Mouse (Mus musculus): ENCODE data around the gene Neurog1. TPM values are rescaled to one million over a fixed set of nuclear protein-coding genes. Genes with fewer than 3 reads are reported as not detected.

Neurog1 gene
- polyA plus RNA-seq, 1 experiment from 2014 or later = 5.1 TPM

DNA sequence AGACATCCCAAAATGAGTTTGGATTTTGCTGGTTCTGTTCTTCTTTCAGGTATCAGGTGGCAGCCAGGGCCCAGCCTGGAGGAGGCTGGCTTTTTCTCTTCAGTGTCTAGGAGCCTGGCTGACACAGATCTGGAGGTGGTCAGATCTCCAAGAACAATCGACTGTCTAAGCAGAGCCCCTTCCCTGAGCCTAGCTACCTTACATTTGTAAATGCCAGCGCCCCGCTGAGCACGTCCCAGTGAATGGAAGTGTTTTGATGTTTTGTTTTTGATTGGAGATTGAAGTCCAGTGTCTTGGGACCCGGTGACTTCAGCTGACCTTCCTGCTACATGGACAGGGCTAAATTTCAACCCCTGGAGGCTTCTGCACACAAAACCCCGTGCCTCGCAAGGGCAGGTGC is 15.8 kb downstream of the Neurog1 start:
- Histone ChIP-seq H3K4me1 (no peaks in the 10 kb centered on the region), H3K36me3 (no peaks in the 10 kb centered on the region), H3K27ac (no peak overlapping the region), H3K27me3 (peaks cover 21% of the 10 kb centered on the region), H3K9ac (no peak overlapping the region), H3K4me3 (no peak overlapping the region), H3K4me2 (replicated peaks) (no peak overlapping the region), H3K9me3 (no peaks in the 10 kb centered on the region)
- WGBS = 8% methylated on average over 7 of the region's 7 CpGs
- no peak for ATAC-seq (ENCODE audit: insufficient number of reproducible peaks, insufficient read depth, low FRiP score, low TSS enrichment)

DNA sequence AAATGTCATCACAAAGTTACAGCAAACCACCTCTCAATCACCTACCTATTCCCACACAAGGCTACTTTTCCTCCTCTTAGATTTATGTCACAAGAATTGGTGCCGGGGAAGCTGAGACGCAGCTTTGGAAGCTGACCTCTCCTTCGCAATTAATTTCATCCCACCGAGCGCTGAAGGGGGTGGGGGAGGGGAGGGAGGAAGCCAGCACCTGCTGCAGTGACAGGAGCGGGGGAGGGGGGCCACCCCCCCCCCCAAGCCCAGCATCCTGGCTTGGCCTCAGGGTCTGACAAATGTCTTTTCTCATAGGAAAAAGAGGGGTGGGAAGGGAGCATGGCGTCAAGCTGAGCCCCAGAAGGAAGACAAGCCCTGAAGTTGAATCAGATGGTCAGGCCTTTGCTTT is 23.2 kb downstream of the Neurog1 start:
- no peak overlapping the region for H3K4me2 ChIP-seq (replicated peaks)
- peaks cover 48% of the 10 kb centered on the region for H3K27me3 ChIP-seq
- no peak overlapping the region for H3K9ac ChIP-seq
- no peak overlapping the region for H3K27ac ChIP-seq
- WGBS = 6% methylated on average over 7 of the region's 7 CpGs
- peaks cover 7% of the 10 kb centered on the region for H3K4me1 ChIP-seq
- H3K36me3 ChIP-seq = no peaks in the 10 kb centered on the region
- no peak for ATAC-seq (ENCODE audit: insufficient number of reproducible peaks, insufficient read depth, low FRiP score, low TSS enrichment)
- no peaks in the 10 kb centered on the region for H3K9me3 ChIP-seq
- H3K4me3 ChIP-seq = no peak overlapping the region

DNA sequence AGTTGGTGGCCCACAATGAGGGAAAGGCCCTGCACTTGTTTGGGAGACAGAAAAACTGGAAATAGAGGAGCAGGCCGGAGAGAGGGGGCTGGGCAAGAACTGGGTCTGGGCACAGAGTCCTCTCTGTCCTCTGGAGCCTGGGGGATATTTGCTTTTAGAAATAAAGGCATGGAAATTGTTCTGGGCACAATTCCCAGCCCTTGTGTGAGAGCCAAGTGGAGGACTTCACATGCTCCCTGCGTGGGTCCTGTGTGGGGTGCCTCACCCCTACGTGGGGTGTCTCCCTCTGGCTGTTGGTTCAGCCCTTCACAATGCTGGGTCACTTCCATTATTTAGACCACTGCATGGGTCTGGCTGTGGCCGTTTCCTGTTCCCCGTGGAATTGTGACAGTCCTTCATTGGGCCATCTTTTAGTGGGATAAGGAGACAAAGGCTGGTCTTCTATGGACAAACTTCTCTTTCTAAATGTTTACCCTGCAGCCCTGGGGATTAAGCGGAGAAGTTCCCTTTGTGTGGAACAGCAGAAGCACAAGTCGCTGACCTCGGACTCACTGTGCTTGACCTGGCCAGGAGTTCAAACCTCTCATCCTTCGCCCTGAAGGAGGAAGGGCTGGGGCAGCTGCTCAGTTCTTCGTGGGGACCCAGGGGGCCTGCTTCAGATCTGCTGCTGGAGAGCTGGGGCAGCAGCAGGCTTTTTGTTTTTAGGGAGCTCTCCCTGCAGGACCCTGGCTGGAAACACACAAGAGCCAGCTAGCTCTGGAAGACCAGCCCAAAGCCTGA is 25.6 kb downstream of the Neurog1 start:
- Histone ChIP-seq H3K36me3 (no peaks in the 10 kb centered on the region), H3K4me2 (replicated peaks) (no peak overlapping the region), H3K9me3 (no peaks in the 10 kb centered on the region), H3K27ac (no peak overlapping the region), H3K27me3 (peaks cover 69% of the 10 kb centered on the region), H3K9ac (no peak overlapping the region), H3K4me3 (no peak overlapping the region), H3K4me1 (peaks cover 27% of the 10 kb centered on the region)
- WGBS = 13% methylated on average over 10 of the region's 10 CpGs
- ATAC-seq (ENCODE audit: insufficient number of reproducible peaks, insufficient read depth, low FRiP score, low TSS enrichment) = no peak

DNA sequence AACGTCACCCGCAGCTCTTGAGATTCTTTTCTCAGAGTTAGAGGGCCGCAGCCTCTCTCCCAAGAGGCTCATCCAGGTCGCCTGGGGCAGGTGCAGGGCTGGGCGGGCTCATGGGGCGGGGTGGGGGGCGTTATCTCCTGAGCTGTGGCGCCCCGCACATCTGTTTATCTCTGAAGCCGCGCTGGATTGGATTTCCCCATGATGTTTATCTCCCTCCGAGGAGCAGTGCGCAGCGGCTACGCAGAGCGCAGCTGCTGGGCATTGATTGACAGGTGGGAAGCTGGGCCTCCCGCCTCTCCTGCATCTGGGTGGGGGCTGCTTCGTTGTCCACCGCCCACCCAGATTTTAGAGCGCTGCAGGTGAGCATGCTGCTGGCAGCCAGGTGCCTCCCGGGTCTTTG is 28.3 kb downstream of the Neurog1 start:
- Histone ChIP-seq H3K9me3 (no peaks in the 10 kb centered on the region), H3K4me2 (replicated peaks) (0 out of 2 replicates have a peak overlapping the region, but pooled peaks have one; percentile 7), H3K27me3 (peaks cover 71% of the 10 kb centered on the region), H3K36me3 (no peaks in the 10 kb centered on the region), H3K4me3 (no peak overlapping the region), H3K4me1 (peaks cover 24% of the 10 kb centered on the region), H3K27ac (0 out of 2 replicates have a peak overlapping the region, but pooled peaks have one; percentile 31), H3K9ac (no peak overlapping the region)
- no peak for ATAC-seq (ENCODE audit: insufficient number of reproducible peaks, insufficient read depth, low FRiP score, low TSS enrichment)
- 4% methylated on average over 21 of the region's 21 CpGs for WGBS

DNA sequence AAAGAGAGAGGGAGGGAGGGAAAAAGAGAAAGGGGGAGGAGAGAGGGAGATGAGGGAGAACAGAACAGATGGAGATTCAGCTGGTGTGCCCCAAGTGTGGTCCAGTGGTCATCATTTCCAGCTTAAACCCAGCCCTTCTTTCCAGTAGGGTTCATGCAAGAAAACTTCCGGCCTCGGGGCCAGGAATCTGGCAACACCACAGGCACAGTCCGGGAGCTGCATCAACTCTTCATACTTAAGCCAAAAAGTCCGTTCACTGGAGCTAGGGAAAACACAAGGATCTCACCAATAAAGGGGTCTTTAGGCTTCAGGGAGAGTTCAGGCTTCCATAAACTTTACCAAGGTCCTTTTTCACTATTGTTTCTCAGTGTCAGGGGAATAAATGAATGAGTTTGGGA is 29.1 kb downstream of the Neurog1 start:
- Histone ChIP-seq H3K9ac (no peak overlapping the region), H3K27ac (no peak overlapping the region), H3K27me3 (peaks cover 75% of the 10 kb centered on the region), H3K9me3 (no peaks in the 10 kb centered on the region), H3K36me3 (no peaks in the 10 kb centered on the region), H3K4me3 (no peak overlapping the region), H3K4me2 (replicated peaks) (no peak overlapping the region), H3K4me1 (peaks cover 23% of the 10 kb centered on the region)
- WGBS = 5% methylated on average over 4 of the region's 4 CpGs
- no peak for ATAC-seq (ENCODE audit: insufficient number of reproducible peaks, insufficient read depth, low FRiP score, low TSS enrichment)

DNA sequence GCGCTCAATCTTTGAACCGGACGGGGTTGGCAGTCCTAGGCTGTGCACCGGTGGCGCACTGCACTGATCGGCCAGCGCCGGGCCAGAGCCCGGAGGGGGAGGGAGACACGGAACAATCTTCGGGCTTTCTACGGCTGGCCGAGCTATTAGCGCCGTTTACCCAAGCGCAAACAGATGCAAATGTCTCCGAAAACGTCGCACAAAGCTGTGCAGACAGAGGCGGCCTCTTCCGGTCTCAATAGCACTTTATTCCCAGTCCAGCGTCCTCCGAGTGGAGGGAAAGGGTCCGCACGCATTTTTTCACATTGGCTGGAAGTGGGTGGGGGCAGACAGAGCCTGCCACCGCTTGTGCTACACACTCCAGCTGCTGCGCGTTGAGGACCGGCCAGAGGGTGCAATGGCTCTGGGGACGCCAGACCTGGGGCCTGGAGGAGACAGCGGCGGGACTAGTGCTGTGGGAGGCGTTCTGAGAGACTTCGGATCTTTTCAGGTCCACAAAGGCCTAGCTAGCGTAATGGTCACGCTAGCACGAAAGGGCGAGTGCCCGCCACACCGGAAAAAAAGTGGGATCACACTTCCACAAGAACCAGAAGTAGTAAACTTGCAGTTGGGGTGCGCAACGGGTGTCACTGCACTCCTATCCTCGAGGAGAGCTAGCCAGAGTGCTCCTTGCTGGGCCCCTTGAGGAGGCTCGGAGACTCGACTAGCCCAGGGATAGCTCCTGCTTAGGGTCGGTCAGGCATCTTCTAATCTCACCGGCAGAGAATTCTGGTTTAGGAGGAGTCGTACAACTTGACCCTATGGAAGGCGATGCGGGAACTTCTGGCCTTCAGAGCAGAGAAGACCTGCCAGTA is 29.7 kb downstream of the Neurog1 start:
- 2% methylated on average over 50 of the region's 50 CpGs for WGBS
- peak overlapping the region; percentile 92 for H3K4me2 ChIP-seq (replicated peaks)
- H3K36me3 ChIP-seq = no peaks in the 10 kb centered on the region
- H3K27me3 ChIP-seq = peaks cover 73% of the 10 kb centered on the region
- peak overlapping the region; percentile 43 for H3K4me3 ChIP-seq
- no peak overlapping the region for H3K27ac ChIP-seq
- H3K4me1 ChIP-seq = peaks cover 23% of the 10 kb centered on the region
- H3K9me3 ChIP-seq = no peaks in the 10 kb centered on the region
- H3K9ac ChIP-seq = peak overlapping the region; percentile 44; the same call in 1 of the 2 replicates
- no peak for ATAC-seq (ENCODE audit: insufficient number of reproducible peaks, insufficient read depth, low FRiP score, low TSS enrichment)

DNA sequence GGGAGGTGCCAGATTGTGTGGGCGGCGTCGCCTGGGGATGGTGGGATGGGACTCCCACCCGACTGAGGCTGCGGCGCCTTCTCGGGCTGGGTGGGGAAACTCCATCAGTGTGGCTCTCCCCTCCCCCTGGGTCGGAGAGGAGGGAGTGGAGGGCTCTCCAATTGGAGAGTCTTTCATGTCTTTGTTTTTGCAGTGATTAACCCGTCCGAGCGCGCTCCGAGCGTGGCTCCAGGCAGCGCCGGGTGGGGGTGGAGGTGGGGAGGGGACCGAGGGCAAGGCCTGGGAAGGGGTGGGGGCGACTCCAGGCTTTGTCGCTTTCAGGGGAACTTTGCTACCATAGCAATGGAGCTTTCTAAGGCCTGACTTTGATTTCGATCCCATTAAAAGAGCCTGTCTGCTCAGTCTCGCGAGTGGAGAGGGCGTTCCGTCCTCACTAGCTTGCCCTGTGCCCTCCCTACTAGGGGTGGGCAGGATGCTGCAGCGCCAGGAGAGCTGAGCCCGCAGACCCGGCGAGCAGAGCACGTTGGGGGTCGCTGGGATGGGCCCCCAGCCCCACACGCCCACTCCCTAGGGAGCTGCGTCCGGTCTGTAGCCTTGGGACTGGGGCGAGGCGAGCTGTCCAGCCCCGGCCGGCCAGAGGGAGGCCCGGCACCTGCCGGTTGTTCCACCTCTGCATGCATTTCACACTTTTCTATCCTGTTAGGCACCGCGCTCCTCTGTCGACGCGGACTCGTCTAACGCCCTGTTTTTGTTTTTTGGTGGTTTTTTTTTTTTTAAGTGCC is 30.6 kb downstream of the Neurog1 start:
- peak overlapping the region; percentile 50 for H3K9ac ChIP-seq
- H3K27ac ChIP-seq = peak overlapping the region; percentile 74
- no peaks in the 10 kb centered on the region for H3K36me3 ChIP-seq
- peaks cover 65% of the 10 kb centered on the region for H3K27me3 ChIP-seq
- H3K4me2 ChIP-seq (replicated peaks) = peak overlapping the region; percentile 92
- H3K4me1 ChIP-seq = peaks cover 23% of the 10 kb centered on the region
- WGBS = under 1% methylated on average over 46 of the region's 46 CpGs
- H3K4me3 ChIP-seq = peak overlapping the region; percentile 43
- no peaks in the 10 kb centered on the region for H3K9me3 ChIP-seq
- peak; percentile 73; the same call in 1 of the 2 replicates for ATAC-seq (ENCODE audit: insufficient number of reproducible peaks, insufficient read depth, low FRiP score, low TSS enrichment)

DNA sequence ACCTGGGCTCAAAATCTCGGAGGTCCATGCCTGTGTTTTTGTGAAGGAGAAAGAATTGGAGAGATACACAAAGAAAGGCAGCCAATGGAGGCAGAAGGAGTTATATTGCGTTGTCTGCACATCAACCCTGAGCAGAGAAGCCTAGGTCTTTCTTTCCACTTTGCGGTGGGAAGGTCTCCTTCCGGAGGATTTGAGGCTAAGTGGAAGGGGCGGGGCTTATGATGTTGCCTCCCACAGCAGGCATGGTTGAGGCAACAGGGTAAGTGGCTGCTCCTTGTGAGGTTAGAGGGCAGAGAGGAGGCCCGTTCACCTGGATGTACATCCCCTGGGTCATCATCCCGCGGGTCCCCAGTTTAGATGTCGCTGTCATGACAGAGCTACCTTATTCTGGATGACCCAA is 32.7 kb downstream of the Neurog1 start:
- Histone ChIP-seq H3K4me3 (no peak overlapping the region), H3K4me2 (replicated peaks) (no peak overlapping the region), H3K4me1 (peaks cover 27% of the 10 kb centered on the region), H3K27me3 (peaks cover 49% of the 10 kb centered on the region), H3K27ac (no peak overlapping the region), H3K9ac (no peak overlapping the region), H3K36me3 (no peaks in the 10 kb centered on the region), H3K9me3 (no peaks in the 10 kb centered on the region)
- 58% methylated on average over 9 of the region's 9 CpGs for WGBS
- ATAC-seq (ENCODE audit: insufficient number of reproducible peaks, insufficient read depth, low FRiP score, low TSS enrichment) = no peak

DNA sequence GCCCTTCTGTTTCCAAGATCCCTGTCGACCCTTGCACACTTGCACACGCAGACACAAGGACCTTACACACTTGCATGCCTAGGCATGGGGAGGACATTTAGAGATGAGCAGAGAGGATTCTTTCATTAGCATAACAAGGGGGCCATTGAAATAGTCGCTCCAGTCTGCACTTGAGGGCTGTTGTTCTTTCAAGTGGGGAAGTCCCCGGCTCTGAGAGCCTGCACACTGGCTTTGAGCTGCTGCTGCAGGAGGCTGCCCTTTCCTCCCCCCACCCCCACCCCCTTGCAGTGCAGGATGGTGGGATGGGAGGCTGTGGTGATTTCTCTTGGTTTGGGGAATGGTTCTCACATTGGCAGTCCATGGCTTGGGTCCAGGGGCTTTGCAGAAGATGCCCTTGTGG is 35.9 kb downstream of the Neurog1 start:
- Histone ChIP-seq H3K4me1 (peaks cover 4% of the 10 kb centered on the region; the same call in 1 of the 2 replicates), H3K27ac (no peak overlapping the region; the same call in 1 of the 2 replicates), H3K9me3 (no peaks in the 10 kb centered on the region), H3K36me3 (no peaks in the 10 kb centered on the region), H3K27me3 (peaks cover 20% of the 10 kb centered on the region; the same call in 1 of the 2 replicates), H3K4me3 (no peak overlapping the region), H3K9ac (no peak overlapping the region), H3K4me2 (replicated peaks) (no peak overlapping the region)
- 21% methylated on average over 4 of the region's 4 CpGs for WGBS
- ATAC-seq (ENCODE audit: insufficient number of reproducible peaks, insufficient read depth, low FRiP score, low TSS enrichment) = 0 out of 2 replicates have a peak, but pooled peaks have one; percentile 14

DNA sequence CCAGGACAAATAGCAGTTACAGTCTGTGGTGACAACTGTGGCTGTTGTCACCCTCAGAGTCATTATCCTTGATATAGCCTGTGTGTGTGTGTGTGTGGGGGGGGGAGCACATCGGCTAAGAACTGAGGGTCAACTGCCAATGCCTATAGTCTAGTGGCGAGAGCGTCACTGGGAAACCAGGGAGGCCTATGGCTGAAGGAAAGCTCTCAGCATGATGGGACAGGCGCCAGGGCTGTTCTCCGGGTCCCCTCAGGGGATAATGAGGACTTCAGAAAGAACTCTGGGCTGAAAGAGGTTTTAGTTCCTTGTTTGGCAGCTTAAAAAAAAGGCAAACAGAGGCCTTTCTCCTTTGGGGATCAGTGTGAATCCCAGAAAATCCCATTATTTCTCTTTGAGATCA is 37.3 kb downstream of the Neurog1 start:
- no peak overlapping the region for H3K4me2 ChIP-seq (replicated peaks)
- no peak overlapping the region for H3K4me3 ChIP-seq
- 0 out of 2 replicates have a peak, but pooled peaks cover 3% of the 10 kb centered on the region for H3K9me3 ChIP-seq
- no peak overlapping the region for H3K9ac ChIP-seq
- H3K36me3 ChIP-seq = no peaks in the 10 kb centered on the region
- no peak for ATAC-seq (ENCODE audit: insufficient number of reproducible peaks, insufficient read depth, low FRiP score, low TSS enrichment)
- WGBS = 37% methylated on average over 5 of the region's 5 CpGs
- no peak overlapping the region for H3K27ac ChIP-seq
- peaks cover 14% of the 10 kb centered on the region; the same call in 1 of the 2 replicates for H3K27me3 ChIP-seq
- H3K4me1 ChIP-seq = 0 out of 2 replicates have a peak, but pooled peaks cover 4% of the 10 kb centered on the region

DNA sequence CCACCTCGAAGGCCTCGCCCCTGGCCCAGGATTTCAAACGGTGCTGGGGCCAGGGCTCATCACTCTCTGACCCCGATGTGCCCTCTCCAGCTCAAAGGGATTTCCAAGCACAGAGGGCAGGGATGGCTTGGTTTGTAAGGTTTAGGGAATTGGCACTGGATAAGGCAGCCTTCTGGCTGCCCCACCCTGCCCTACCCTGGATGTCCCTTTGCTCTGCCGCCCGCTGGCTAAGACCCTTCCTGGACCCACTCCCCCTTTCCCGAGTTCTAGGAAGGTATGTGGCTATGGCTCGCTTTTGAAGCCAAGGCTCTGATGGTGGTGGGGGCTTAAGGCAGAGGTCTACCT is 42.9 kb downstream of the Neurog1 start:
- H3K27ac ChIP-seq = peak overlapping the region; percentile 56
- peak overlapping the region; percentile 51 for H3K4me2 ChIP-seq (replicated peaks)
- 0 out of 2 replicates have a peak, but pooled peaks cover 3% of the 10 kb centered on the region for H3K9me3 ChIP-seq
- H3K4me3 ChIP-seq = peak overlapping the region; percentile 17; the same call in 1 of the 2 replicates
- H3K9ac ChIP-seq = peak overlapping the region; percentile 34; the same call in 1 of the 2 replicates
- H3K27me3 ChIP-seq = no peaks in the 10 kb centered on the region
- H3K4me1 ChIP-seq = peaks cover 19% of the 10 kb centered on the region
- WGBS = 16% methylated on average over 8 of the region's 8 CpGs
- no peak for ATAC-seq (ENCODE audit: insufficient number of reproducible peaks, insufficient read depth, low FRiP score, low TSS enrichment)
- no peaks in the 10 kb centered on the region for H3K36me3 ChIP-seq
